Mouse (Mus musculus) hematopoietic stem cell, adult 5-6 weeks (primary cell): ENCODE measurements around the gene Hist1h2ad. TPM values are rescaled to one million over a fixed set of nuclear protein-coding genes. Genes with fewer than 3 reads are reported as not detected.
A peak's percentile ranks its signal among the peaks of the same experiment; 100 is the strongest.
"Not testable (repeated sequence)": the region's sequence is repeated elsewhere in the genome, so short reads cannot be mapped to it uniquely, and the experiment has no call there.

ENCODE experiments used
- ATAC-seq, 2 experiments: fragments of 125-278 bp in 1 of 2; replicated peaks in 1 of 2; 2 replicates each; pipeline ENCODE4 v1.8.0; 2016 to 2017; ENCODE audit warnings: inconsistent platforms in 2 of 2, mild to moderate bottlenecking in 2 of 2, moderate number of reproducible peaks in 2 of 2, low read depth in 1 of 2, moderate TSS enrichment in 1 of 2; ENCODE audit not compliant: low FRiP score in 2 of 2, poor library complexity in 2 of 2, severe bottlenecking in 2 of 2, insufficient read depth in 1 of 2, low TSS enrichment in 1 of 2
- total RNA-seq: library from RNA; stranded (forward); fragments of 172-1452, 232-1000 nt; gene quantifications from 2 replicates; pipeline ENCODE4 v1.2.3, GENCODE M21; 2017

Gene Hist1h2ad
- total RNA-seq, 1 experiment from 2014 or later, result 346 TPM

DNA sequence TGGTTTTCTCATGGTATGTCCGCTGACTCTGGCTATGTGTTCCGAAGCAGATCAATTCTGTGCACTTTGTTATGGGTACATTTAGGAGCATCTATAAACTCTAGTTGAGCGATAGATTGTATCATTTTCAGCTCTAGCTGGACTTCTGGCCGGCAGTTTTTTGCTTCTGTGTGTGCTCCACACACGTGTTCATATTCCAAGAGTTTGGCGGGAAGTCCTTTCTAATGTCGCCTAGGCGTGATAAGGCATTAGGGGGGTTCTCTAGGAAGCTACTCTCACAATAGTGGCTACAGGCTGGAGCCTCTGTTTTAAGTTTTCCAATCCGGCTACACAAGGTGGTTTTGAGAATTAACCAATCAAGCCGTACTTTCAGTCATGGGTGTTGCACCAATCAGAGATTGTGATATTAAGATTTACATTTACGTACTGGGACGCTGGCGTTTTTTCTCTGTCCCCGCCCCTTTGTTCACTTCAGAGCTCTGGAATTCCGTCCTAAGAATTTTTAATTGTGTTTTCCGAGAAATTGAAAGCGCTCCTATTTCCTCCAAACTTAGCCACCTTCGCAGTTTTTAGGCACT lies 18.3 kb upstream of the Hist1h2ad start:
- ATAC-seq, result peak; percentile 51 to 56

GRCm38 (mm10) chr13:23556906-23557305 lies 17.3 kb upstream of the Hist1h2ad start:
- ATAC-seq, result no peak

- not testable (repeated sequence) for ATAC-seq
These were observed 13.5 kb upstream of the Hist1h2ad start for GRCm38 (mm10) chr13:23560699-23561098.

DNA sequence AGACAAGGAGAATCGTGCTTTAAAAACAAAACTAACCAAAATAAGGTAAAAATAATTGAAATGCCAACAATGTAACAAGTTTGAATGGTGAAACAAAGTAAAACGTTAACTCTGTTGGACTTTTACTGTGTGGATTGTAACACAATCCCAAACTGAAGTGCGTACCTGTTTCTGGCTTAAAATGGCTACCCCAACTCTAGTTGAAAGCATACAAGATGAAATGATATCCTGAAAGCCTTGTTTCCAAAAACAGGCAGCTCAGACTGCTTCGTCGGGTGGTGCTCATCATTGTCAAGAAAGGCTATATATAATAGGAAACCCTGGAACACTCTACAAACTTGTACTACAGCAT lies 12.7 kb upstream of the Hist1h2ad start:
- peak in 1 of 2 experiments; percentile 38; a peak in 3 of 4 replicates for ATAC-seq

DNA sequence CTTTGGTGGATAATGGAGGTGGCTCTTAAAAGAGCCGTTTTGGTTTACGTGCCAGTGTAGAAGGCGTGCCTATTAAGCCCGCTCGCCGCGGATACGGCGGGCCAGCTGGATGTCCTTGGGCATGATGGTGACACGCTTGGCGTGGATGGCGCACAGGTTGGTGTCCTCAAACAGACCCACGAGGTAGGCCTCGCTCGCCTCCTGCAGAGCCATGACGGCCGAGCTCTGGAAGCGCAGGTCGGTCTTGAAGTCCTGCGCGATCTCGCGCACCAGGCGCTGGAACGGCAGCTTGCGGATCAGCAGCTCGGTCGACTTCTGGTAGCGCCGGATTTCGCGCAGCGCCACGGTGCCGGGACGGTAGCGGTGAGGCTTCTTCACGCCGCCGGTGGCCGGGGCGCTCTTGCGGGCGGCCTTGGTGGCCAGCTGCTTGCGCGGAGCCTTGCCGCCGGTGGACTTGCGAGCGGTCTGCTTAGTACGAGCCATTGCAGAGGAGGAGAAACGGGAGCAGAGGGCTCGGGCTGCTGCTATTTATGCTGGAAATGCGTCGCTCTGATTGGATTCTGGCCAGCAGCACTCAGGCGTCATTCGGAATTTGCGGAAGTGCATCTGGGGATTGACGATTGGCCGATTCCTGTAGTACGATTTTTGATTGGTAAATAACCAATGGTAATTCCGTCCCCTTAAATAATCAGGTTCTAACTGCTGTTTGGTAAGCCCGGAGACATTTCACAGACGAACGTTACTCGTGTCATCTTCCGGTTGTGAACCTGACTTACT lies 12.1 kb upstream of the Hist1h2ad start, which contains the start of gene Hist1h3e:
Gene Hist1h3e, minus strand, starts transcription at position 487 of the 777 bp plus-strand sequence.
- peak; percentile 89 to 94 for ATAC-seq

GRCm38 (mm10) chr13:23562699-23563462 lies 11.3 kb upstream of the Hist1h2ad start:
- ATAC-seq, result peak; percentile 50 to 58; a peak in 3 of 4 replicates

DNA sequence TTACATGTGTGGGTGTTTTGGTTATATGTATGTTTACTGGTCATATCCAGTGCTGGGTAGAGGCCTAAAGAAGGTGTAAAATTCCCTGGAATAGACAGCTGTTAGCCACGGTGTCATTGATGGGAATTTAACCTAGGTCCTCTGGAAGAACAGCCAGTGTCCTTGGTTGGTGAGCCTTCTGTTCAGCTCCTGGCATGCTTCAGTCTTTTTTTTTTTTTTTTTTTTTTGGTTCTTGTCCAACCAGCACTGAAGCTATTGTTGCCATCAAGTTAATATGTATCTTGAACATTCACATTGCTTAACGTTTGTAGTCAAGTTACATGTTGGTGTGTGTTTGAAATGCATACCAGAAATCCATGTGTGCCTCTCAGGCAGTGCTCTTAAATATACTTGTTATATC lies 9.7 kb upstream of the Hist1h2ad start:
- no peak for ATAC-seq

DNA sequence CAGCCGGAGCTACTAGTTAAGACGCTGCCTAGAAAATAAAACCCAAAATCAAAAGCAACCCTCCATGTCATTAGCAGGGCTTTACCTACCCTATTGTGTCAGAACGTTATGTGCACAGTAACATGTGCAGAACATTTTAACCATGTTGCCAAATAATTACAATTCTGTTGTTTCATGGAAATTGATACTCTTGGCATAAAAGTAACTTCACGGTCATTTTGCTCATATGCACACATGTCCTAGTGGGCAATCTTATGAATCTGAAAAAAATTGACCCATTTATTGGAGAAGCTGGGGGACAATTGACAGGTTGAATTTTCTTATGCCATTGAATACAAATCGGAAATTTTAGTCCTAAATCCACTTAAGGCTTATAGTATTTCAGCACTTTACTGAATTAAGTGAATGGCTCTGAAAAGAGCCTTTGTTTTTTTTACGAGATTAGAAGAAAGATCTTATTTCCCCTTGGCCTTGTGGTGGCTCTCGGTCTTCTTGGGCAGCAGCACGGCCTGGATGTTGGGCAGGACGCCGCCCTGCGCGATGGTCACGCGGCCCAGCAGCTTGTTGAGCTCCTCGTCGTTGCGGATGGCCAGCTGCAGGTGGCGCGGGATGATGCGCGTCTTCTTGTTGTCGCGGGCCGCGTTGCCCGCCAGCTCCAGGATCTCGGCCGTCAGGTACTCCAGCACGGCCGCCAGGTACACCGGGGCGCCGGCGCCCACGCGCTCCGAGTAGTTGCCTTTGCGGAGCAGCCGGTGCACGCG lies 3.7 kb upstream of the Hist1h2ad start:
- ATAC-seq, result not testable (repeated sequence)

DNA sequence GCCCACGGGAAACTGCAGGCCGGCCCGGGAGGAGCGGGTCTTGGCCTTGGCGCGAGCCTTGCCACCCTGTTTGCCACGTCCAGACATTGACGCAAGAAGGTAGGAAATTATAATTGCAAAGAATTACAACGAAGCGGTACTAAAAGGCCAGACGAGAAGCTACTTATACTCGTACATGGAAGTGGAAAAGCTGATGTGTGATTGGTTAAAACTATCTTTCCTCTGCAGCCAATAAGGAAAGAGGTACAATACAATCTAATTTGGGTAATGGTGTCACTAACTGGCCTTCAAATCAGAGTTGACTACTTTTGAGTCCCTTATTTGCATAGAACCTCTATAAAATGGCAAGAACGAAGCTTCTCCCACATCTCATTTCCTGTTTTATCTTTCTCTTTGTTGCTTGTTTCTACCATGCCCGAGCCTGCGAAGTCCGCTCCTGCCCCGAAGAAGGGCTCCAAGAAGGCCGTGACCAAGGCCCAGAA lies 3.1 kb upstream of the Hist1h2ad start, which contains the start of the genes Hist1h2ae and Hist1h2bg:
Gene Hist1h2ae, minus strand, starts transcription at position 199 of the 482 bp plus-strand sequence.
Gene Hist1h2bg, plus strand, starts transcription at position 375 of the 482 bp plus-strand sequence.
- ATAC-seq, result peak; percentile 85 to 87

DNA sequence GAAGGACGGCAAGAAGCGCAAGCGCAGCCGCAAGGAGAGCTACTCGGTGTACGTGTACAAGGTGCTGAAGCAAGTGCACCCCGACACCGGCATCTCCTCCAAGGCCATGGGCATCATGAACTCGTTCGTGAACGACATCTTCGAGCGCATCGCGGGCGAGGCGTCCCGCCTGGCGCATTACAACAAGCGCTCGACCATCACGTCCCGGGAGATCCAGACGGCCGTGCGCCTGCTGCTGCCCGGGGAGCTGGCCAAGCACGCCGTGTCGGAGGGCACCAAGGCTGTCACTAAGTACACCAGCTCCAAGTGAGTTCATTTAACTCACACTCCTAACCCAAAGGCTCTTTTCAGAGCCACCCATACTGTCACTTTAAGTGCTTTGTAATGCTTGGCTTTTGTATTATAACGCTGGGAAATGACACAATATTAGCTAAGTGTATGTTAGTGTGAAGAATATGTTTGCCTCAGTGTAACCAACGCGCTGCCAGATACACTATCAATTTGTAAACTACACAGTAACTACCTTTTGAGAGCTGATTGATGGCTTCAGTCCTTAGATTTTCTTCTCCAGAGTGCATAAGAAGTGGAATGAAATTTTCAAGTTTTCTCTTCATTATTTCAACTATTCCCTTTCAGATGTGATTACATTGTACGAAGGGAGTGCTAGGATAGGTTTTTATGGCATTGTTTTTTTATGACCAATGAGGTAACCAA lies 2.5 kb upstream of the Hist1h2ad start:
- peak; percentile 3 to 6; a peak in 1 of 4 replicates for ATAC-seq

DNA sequence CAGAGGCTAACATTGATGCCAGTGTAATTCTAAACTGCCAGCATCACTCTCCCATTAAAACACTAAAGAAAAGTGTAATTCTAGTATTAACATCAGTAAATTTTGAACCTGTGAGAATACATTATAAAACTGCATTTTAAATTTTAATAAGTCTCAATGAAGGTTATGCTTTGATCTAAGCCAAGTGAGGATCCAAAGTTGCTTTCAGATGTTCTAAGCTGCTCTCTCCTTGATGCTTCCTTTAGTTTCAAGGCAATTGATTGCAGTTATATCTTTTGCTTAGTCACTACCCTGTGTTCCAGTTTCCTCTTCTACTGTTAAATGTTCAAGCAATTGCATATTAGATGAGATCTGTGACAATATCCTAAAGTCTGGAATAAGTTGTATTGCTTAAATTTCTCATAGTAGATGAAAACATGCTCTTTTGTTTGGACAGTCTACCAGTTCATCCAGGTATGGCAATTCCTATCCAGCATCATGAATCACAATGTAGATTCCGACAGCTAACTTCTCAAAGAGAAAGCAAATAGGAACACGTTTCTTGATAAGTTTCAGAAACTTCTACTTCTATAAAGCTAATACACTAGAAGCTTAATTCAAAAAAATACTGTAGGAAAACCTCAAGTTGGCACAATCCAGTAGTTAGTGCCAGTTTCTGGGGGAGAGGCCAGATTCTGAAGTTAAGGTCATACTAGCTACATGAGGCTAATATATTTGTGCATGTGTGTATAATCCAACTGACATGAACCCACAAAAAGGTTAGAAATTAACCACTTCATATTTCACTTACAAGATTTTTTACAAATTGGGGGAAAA lies 1.8 kb upstream of the Hist1h2ad start:
- ATAC-seq, result no peak

DNA sequence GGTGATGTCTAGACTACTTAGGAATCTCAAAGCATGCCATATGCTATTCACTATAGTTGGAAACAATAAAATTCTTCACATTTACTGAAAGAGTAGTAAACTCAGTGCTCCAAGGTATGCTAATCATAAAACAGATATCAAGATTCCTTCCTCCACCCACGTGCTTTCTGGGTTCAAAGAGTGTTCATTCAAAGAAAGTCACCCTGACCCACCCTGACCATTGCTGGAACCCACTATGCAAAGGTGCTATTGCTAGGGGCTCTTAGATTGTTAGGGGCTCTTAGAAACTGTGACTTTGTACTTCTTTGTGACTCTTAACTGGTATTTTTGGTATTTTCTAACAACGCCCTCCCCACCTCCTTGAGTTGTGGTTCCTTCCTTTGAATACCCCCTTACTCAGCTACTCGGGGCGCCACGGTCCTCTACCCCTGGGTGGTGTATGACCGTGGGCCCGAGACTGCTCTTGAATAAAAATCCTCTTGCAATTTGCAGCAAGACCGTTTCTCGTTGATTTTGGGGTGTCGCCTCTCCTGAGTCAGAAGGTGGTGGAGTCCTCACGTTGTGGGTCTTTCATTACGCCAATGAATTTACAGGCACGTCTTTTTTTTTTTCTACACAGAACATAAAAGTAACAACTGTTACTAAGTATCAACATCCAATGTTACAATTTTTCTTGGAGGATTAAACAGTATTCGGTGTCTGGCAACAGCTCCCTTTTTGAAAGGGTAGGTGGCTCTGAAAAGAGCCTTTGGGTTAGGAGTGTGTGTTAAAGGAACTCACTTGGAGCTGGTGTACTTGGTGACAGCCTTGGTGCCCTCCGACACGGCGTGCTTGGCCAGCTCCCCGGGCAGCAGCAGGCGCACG lies 915 bp upstream of the Hist1h2ad start:
- ATAC-seq, result not testable (repeated sequence)

DNA sequence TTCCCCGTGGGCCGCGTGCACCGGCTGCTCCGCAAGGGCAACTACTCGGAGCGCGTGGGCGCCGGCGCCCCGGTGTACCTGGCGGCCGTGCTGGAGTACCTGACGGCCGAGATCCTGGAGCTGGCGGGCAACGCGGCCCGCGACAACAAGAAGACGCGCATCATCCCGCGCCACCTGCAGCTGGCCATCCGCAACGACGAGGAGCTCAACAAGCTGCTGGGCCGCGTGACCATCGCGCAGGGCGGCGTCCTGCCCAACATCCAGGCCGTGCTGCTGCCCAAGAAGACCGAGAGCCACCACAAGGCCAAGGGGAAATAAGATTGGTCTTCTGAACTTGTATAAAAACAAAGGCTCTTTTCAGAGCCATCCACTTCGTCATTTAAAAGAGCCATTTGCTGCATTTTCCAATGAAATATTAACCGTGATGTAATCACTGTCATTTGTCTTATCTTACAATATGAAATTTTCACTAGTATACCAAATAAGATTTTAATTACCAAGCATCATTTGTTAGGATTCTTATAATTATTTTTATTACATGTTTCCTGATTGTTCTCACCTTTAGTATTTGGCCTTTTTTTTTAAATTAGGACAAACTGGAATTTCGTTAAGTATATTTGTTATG lies 477 bp downstream of the Hist1h2ad start:
- not testable (repeated sequence) for ATAC-seq

DNA sequence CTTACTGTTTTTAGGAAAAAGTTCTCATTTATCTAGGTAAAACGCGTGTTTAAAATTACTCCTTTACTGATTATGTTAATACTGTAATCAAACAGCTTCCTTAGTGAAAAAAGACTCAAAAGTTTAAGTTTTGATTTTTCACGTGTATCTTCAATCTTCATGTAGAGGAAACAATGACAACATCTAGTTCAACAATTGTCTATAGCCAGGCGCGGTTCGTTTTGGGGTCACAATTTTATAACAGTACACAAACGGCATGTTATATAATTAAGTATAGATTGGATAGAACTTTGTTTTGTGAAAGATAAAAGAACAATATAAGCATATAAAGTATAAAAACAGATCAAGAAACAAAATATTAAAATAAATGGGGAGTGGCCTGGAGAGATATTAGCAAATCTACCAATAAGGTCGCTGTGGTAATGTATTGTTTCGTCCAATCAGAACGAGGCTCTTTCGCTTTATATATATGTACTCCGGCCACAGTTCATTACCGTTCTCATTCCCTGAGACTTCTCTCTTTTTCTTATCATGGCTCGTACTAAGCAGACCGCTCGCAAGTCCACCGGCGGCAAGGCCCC lies 1.2 kb downstream of the Hist1h2ad start, which contains the start of gene Hist1h3d:
Gene Hist1h3d, plus strand, starts transcription at position 493 of the 581 bp plus-strand sequence.
- peak; percentile 35 to 47; a peak in 3 of 4 replicates for ATAC-seq
